Mouse (Mus musculus) spleen, adult 2 months (tissue): Measurements from ENCODE around the gene Kcnk3.

ENCODE experiments used
- CTCF ChIP-seq: fragments of 200-500 bp; IDR thresholded peaks from 2 replicates; pipeline ENCODE4 v1.5.1; 2011; ENCODE audit warnings: mild to moderate bottlenecking, inconsistent platforms; ENCODE audit not compliant: insufficient read depth, insufficient read length, insufficient replicate concordance; ENCODE audit errors: extremely low read depth
- POLR2A ChIP-seq: fragments of 200-500 bp; IDR thresholded peaks from 2 replicates; pipeline ENCODE4 v1.6.1; 2011; ENCODE audit warnings: low read depth, low read length, inconsistent platforms

GRCm38 (mm10) chr5:30632134-30632533 is 44.2 kb downstream of the Kcnk3 start:
- TF ChIP-seq CTCF (no peak), POLR2A (no peak)
